Comparison of ENCODE assay signal across 10 mouse cellular contexts in genomic region chr14:55003878-55004855, GRCm38 (mm10). TPM values are rescaled to one million over a fixed set of nuclear protein-coding genes. Genes with fewer than 3 reads are reported as not detected.
DNase-seq lines count a peak whose midpoint lies in the region; ATAC-seq lines count a peak whose summit lies in the region.
"Had no signal": no experiment of that assay in that cellular context is flagged by ENCODE, and none has a peak within 500 bp of the region (broad histone marks: within the 10 kb centered on the region; RNA-seq: fewer than 3 reads in every experiment).

No protein-coding gene starts in this region.

- H3K27me3 ChIP-seq in forebrain, embryonic 13.5 days = no peaks in the 10 kb centered on the region
- H3K27me3 ChIP-seq in forebrain, embryonic 16.5 days (replicated peaks; ENCODE audit: control insufficient read depth, insufficient read depth, low read length) = no peaks in the 10 kb centered on the region
- no peaks in the 10 kb centered on the region for H3K27me3 ChIP-seq in intestine, embryonic 16.5 days (replicated peaks; ENCODE audit: control insufficient read depth, insufficient read depth, low read length)
- H3K27me3 ChIP-seq: midbrain, embryonic 12.5 days had no signal

- H3K9me3 ChIP-seq in forebrain, embryonic 13.5 days (replicated peaks) = no peaks in the 10 kb centered on the region
- H3K9me3 ChIP-seq in forebrain, embryonic 16.5 days (ENCODE audit: control insufficient read depth, low read length) = no peaks in the 10 kb centered on the region
- no peaks in the 10 kb centered on the region for H3K9me3 ChIP-seq in intestine, embryonic 16.5 days (ENCODE audit: control insufficient read depth, low read length)
- H3K9me3 ChIP-seq: midbrain, embryonic 12.5 days had no signal

- 67% methylated on average over 18 of the region's 18 CpGs for WGBS in forebrain, embryonic 13.5 days
- 65% methylated on average over 18 of the region's 18 CpGs for WGBS in forebrain, embryonic 16.5 days
- 64% methylated on average over 18 of the region's 18 CpGs for WGBS in intestine, embryonic 16.5 days

- H3K27ac ChIP-seq in forebrain, embryonic 13.5 days = peak overlapping the region; percentile 40
- no peak overlapping the region for H3K27ac ChIP-seq in forebrain, embryonic 16.5 days (ENCODE audit: low read length)
- peak overlapping the region; percentile 19; the same call in 1 of the 2 replicates for H3K27ac ChIP-seq in intestine, embryonic 16.5 days (ENCODE audit: low read length)
- H3K27ac ChIP-seq: midbrain, embryonic 12.5 days had no signal

- no peak overlapping the region for H3K4me3 ChIP-seq in forebrain, embryonic 13.5 days
- H3K4me3 ChIP-seq in forebrain, embryonic 16.5 days (replicated peaks; ENCODE audit: low read length) = no peak overlapping the region
- H3K4me3 ChIP-seq in intestine, embryonic 16.5 days (ENCODE audit: low read length) = no peak overlapping the region
- H3K4me3 ChIP-seq: midbrain, embryonic 12.5 days had no signal

- no peaks in the 10 kb centered on the region for H3K36me3 ChIP-seq in forebrain, embryonic 13.5 days (ENCODE audit: poor library complexity, severe bottlenecking)
- H3K36me3 ChIP-seq in forebrain, embryonic 16.5 days (ENCODE audit: control insufficient read depth, insufficient read depth) = no peaks in the 10 kb centered on the region
- H3K36me3 ChIP-seq in intestine, embryonic 16.5 days (ENCODE audit: control insufficient read depth, insufficient read depth, low read length) = no peaks in the 10 kb centered on the region
- H3K36me3 ChIP-seq: midbrain, embryonic 12.5 days had no signal

- H3K4me2 ChIP-seq in forebrain, embryonic 13.5 days = no peak overlapping the region
- no peak overlapping the region for H3K4me2 ChIP-seq in forebrain, embryonic 16.5 days (ENCODE audit: low read length)
- no peak overlapping the region for H3K4me2 ChIP-seq in intestine, embryonic 16.5 days (ENCODE audit: low read depth, low read length)
- H3K4me2 ChIP-seq: midbrain, embryonic 12.5 days had no signal

- ATAC-seq in forebrain, embryonic 13.5 days = 0 out of 2 replicates have a peak, but pooled peaks have one; percentile 33
- ATAC-seq in forebrain, embryonic 16.5 days = no peak
- peak; percentile 70 for ATAC-seq in intestine, embryonic 16.5 days

- DNase-seq in Muller cell, postnatal 12 days (ENCODE audit: inconsistent ontology term) = peak; percentile 57
- DNase-seq in gonadal fat pad, adult 2 months (ENCODE audit: low read depth) = peak; percentile 89
- no peak for DNase-seq in spleen, postnatal 4 days (ENCODE audit: low spot score in 2 of 2)
- no peak for DNase-seq in kidney, adult 18-20 months
- no peak for DNase-seq in thymus, postnatal 0 days (ENCODE audit: low spot score)

- H3K9ac ChIP-seq in forebrain, embryonic 13.5 days = 0 out of 2 replicates have a peak overlapping the region, but pooled peaks have one; percentile 27
- no peak overlapping the region for H3K9ac ChIP-seq in forebrain, embryonic 16.5 days (replicated peaks; ENCODE audit: low read depth, low read length)
- H3K9ac ChIP-seq in intestine, embryonic 16.5 days (ENCODE audit: low read depth, low read length) = no peak overlapping the region
- H3K9ac ChIP-seq: midbrain, embryonic 12.5 days had no signal

- H3K4me1 ChIP-seq in forebrain, embryonic 13.5 days = peaks cover 25% of the 10 kb centered on the region
- peaks cover 5% of the 10 kb centered on the region for H3K4me1 ChIP-seq in forebrain, embryonic 16.5 days (replicated peaks; ENCODE audit: control insufficient read depth, insufficient read depth, low read length)
- peaks cover 3% of the 10 kb centered on the region; the same call in 1 of the 2 replicates for H3K4me1 ChIP-seq in intestine, embryonic 16.5 days (ENCODE audit: control insufficient read depth, insufficient read depth, low read length)

RNA-seq across cellular contexts. Expression of gene Myh7, which starts 9.7 kb away (rescaled TPM):
- polyA plus RNA-seq in forebrain, embryonic 13.5 days (2015; fragmentation: Nextera tagmentation; extraction: Ambion mirVana) = 2.5 and 7.0 TPM in 2 replicates
- polyA plus RNA-seq in forebrain, embryonic 16.5 days (2015; fragmentation: Nextera tagmentation; extraction: Ambion mirVana) = 6.9 and 7.4 TPM in 2 replicates
- 0.18 and 0.54 TPM in 2 replicates for polyA plus RNA-seq in gonadal fat pad, adult 2 months (2012; rRNA removed)
- polyA plus RNA-seq in intestine, embryonic 16.5 days (2015; fragmentation: Nextera tagmentation; extraction: Ambion mirVana) = 2.6 and 4.1 TPM in 2 replicates
- polyA plus RNA-seq in thymus, postnatal 0 days (2015; fragmentation: Nextera tagmentation; extraction: Ambion mirVana) = 0.49 and 0.55 TPM in 2 replicates
- polyA plus RNA-seq: spleen, adult 2 months had no signal

RNA-seq across cellular contexts. Expression of gene Ngdn, which starts 11.1 kb away (rescaled TPM):
- 81.2 and 86.4 TPM in 2 replicates for polyA plus RNA-seq in forebrain, embryonic 13.5 days (2015; fragmentation: Nextera tagmentation; extraction: Ambion mirVana)
- polyA plus RNA-seq in forebrain, embryonic 16.5 days (2015; fragmentation: Nextera tagmentation; extraction: Ambion mirVana) = 58.8 and 61.2 TPM in 2 replicates
- 12.1 and 14.6 TPM in 2 replicates for polyA plus RNA-seq in gonadal fat pad, adult 2 months (2012; rRNA removed)
- polyA plus RNA-seq in intestine, embryonic 16.5 days (2015; fragmentation: Nextera tagmentation; extraction: Ambion mirVana) = 87.2 and 89.2 TPM in 2 replicates
- 128 and 129 TPM in 2 replicates for polyA plus RNA-seq in thymus, postnatal 0 days (2015; fragmentation: Nextera tagmentation; extraction: Ambion mirVana)

RNA-seq across cellular contexts. Expression of gene Gm17428, which starts 27.4 kb away (rescaled TPM):
- polyA plus RNA-seq in forebrain, embryonic 13.5 days (2015; fragmentation: Nextera tagmentation; extraction: Ambion mirVana) = not detected in 2 replicates
- not detected in 2 replicates for polyA plus RNA-seq in forebrain, embryonic 16.5 days (2015; fragmentation: Nextera tagmentation; extraction: Ambion mirVana)
- polyA plus RNA-seq in gonadal fat pad, adult 2 months (2012; rRNA removed) = not detected in 2 replicates
- polyA plus RNA-seq in intestine, embryonic 16.5 days (2015; fragmentation: Nextera tagmentation; extraction: Ambion mirVana) = not detected in 2 replicates
- polyA plus RNA-seq in thymus, postnatal 0 days (2015; fragmentation: Nextera tagmentation; extraction: Ambion mirVana) = not detected in 2 replicates
- polyA plus RNA-seq: midbrain, embryonic 12.5 days; spleen, adult 2 months had no signal

RNA-seq across cellular contexts. Expression of gene Myh6, which starts 37.4 kb away (rescaled TPM):
- 0.32 and 0.91 TPM in 2 replicates for polyA plus RNA-seq in forebrain, embryonic 13.5 days (2015; fragmentation: Nextera tagmentation; extraction: Ambion mirVana)
- polyA plus RNA-seq in forebrain, embryonic 16.5 days (2015; fragmentation: Nextera tagmentation; extraction: Ambion mirVana) = 0.65 and 0.99 TPM in 2 replicates
- polyA plus RNA-seq in gonadal fat pad, adult 2 months (2012; rRNA removed) = 0.03 TPM in 1 of 2 replicates, not detected in the other
- polyA plus RNA-seq in intestine, embryonic 16.5 days (2015; fragmentation: Nextera tagmentation; extraction: Ambion mirVana) = 0.46 and 0.77 TPM in 2 replicates
- polyA plus RNA-seq in thymus, postnatal 0 days (2015; fragmentation: Nextera tagmentation; extraction: Ambion mirVana) = 0.34 and 0.35 TPM in 2 replicates

Comparison
In these comparisons a context has a peak if more than half of its experiments do, and no peak if none do; other contexts are left out.
1. DNase-seq: peak in Muller cell, postnatal 12 days (single experiment) and gonadal fat pad, adult 2 months (single experiment); none in spleen, postnatal 4 days (0 of 2), kidney, adult 18-20 months (single experiment) and thymus, postnatal 0 days (single experiment).